Mouse (Mus musculus): ENCODE results near the gene Ythdc1.
"Not testable (repeated sequence)": the region's sequence is repeated elsewhere in the genome, so short reads cannot be mapped to it uniquely, and the experiment has no call there.

Gene Ythdc1

DNA sequence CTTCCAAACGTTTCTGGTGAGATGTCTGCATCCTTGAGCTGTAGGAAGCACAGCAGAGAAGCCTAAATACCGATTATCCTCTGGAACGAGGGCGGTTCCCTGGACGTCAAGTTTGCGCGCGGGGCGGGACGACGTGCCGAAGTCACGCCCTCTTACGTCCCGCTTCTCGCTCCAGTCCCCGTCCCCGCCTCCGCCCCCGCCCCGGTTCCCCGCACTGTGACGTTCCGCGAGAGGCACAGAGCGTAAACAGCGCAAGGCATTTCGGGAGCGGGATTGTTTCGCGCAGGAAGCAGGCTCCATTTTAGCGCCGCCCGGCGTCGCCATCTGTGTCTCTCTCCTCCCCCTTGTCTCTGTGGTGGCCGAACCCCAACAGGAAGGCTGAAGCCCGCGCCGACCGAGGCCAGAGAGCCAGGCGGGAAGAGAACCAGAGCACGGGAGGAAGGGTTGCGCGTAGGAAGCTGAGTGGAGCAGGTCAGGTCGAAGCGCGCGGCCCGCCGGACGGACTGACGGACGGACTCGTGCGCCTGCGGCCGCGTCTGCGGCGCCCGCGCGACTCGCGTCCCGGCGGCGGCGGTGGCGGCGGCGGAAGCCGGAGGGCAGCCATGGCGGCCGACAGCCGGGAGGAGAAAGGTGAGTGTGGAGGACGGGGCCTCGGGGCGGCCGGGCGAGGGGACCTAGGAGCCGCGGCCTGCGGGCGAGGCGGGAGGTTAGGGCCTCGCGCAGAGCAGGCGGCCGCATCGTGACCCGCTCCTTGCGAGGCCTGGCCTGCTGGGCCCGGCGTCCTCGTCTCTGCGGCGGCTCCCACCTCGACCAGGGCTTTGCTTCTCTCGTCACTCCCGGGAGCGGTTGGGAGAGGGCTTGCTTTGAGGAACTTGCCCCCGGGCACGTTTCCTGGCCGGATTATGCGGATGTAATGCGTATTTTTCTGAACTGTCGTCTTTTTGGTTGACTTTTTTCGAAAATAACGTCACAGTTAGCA is at the start of gene Ythdc1:
Gene Ythdc1, plus strand, starts transcription at position 260 of the 979 bp plus-strand sequence.
- peak; percentile 91 to 93 for DNase-seq

DNA sequence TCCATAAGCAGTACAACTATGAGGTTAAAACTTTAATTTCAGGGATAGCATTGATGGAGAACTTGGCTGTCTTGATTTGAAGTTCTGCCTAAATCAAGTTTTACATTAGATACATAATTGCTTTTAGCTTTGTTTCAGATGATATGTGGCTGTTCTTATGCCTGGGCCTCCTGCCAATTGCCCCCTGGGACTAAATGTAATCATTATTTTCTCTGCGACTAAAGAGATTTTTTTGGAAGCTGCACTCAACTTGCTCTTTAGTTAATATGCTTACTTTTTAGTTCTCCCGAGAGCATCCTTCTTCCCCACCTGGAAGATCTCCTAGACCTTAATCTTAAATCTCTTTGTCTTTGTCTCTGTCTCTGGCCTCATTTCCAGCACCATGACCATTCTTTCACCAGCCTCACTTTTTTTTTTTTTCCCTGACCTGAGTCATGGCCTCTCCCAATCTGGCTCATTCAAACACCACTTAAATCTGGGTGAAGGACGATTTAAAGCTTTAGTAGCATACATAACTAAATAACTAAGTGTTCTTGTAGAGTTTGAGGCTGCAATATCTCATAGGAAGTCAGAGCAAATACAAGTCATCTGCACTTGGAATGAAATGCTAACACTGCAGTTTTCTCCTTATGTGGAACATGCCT is 34.9 kb upstream of the Ythdc1 start:
- DNase-seq = no peak

DNA sequence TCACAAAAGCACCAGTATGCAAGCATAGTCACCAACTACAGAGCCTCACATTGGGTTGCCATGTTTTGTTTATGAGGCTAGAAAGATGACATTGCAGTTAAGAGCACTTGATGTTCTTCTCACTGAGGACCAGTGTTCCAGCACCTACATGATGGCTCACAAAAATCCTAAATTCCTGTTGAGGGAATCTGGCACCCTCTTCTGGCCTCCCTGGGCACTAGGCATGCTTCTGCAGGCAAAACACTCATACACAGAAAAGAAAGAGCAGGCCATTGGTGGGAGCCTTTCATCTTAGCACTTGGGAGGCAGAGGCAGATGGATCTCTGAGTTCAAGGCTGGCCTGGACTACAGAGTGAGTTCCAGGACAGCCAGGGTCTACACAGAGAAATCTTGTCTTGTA is 33.0 kb upstream of the Ythdc1 start:
- DNase-seq = no peak

DNA sequence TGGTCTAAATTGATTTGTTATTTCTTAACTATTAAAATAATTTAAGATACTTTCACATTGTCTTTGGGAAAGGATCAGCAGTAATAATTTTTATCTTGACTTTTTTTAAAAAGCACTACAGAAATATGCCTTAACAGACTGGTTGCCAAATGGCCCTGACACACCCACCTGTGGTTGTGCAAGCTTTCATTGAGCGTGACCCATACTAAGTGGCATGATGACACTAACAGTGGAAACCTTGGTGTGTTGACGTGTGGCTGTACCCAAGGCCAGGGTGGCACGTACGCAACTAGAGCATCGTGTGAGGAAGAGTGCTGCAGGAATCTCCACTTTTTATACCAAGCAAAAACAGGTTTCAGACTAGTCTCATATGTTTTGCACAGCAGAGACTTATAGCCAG is 27.1 kb upstream of the Ythdc1 start:
- no peak for DNase-seq

DNA sequence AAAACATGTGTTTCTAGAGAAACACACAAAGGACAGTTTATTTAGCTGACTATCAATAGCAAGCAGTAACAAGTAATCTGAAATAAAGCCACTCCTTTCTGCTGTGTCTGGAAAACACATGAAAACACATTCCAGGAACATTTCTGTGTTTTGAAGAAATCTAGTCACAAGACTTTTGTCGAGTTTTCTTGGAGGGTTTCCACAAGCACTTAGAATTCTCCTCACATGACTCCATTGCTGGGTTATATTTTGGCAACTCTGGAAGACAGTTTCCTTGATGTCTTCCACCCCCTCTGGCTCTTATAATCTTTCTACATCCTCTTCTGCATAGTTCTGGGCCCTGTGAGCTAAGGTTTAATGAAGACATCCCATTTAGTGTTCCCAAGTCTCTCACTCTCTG is 25.6 kb upstream of the Ythdc1 start:
- DNase-seq = no peak

DNA sequence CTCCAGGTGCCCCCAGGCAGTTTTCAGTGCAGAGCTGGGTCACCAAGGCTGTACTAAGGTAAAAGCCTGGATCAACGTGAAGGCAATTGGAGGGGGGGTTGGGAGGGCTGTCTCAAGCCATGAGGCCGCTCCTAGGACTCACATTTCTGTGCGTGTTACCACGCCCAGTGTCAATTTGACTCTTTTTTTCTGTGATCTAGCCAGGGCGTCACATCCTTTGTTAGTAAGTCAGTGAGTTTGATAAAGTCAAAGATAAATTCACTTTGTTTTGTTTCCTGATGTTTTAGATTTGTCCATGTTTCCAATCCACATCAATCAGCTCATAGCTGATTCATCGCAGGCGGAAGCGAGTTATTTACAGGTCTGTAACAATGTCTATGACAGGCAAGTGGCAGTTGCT is 21.0 kb upstream of the Ythdc1 start:
- DNase-seq = no peak

DNA sequence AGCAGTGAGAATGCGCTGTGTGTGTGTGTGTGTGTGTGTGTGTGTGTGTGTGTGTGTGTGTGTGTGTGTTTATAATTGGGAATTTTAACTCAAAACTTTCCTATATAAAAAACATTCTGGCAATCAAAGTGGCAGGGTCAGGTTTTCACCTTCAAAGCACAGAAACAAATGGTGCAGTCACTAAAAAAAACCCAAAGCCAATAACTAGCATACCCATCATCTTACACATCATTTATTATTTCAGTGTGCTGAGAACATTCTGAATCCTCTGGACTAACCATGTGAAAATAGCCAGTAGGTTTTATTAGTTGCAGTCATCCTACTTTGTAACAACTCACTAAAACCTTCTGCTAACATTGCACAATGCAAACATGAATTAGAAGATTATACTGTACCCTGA is 19.8 kb upstream of the Ythdc1 start:
- DNase-seq = no peak

DNA sequence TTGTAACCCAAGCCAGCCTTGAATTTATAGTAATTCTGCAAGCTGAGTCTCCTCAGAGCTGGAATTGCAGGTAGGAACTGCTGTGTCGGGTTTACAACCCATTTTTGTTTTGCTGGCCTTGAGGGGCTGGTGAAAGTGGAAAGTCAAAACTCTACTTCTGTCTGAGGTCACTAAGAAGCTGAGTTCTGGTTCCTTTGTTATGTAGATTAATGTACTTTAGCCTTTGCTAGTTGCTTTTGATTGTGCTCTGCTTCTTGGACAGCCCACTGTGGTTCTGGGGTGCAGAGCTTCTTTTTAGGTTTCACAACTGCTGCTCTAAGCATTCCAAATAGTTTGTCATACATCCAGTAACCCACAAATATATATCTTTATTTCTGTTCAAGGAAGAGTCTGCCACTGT is 17.2 kb upstream of the Ythdc1 start:
- DNase-seq = no peak

DNA sequence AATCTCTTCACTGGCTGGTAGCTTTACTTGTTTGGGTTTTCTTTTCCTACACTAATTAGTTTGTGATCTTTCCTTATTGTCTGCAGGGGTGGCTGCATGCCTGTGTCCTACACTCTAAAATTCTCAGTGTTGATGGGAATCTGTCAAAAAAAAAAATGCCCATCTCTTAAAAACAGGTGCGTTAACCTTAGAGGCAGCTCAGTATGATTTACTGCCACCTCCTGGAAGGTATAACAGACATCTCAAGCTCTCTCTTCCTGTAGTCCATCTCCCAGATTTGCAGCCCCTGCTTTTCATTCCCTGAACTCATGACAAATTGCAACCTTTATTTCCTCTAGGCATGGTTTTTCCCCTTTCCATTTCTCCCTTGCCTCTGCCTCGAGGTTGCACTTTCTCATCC is 14.1 kb upstream of the Ythdc1 start:
- no peak for DNase-seq

DNA sequence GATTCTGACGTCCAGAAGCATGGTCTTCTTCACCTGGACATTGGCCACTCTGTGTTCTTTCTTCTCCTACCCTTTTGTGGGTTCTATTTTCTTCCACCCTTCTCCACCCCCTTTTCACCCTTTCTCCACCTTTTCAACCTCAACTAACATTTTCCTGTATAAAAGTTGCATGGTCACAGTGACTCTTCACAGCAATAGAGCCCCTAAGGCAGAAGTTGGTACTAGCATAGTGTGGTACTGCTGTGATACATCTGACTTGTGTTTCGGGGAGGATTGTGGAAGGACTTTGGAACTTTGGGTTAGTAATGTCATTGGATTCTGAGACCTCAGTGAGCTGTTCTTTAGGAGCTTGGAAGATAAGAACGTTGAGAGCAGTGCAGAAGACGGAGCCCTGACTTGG is 11.8 kb upstream of the Ythdc1 start:
- DNase-seq = no peak

DNA sequence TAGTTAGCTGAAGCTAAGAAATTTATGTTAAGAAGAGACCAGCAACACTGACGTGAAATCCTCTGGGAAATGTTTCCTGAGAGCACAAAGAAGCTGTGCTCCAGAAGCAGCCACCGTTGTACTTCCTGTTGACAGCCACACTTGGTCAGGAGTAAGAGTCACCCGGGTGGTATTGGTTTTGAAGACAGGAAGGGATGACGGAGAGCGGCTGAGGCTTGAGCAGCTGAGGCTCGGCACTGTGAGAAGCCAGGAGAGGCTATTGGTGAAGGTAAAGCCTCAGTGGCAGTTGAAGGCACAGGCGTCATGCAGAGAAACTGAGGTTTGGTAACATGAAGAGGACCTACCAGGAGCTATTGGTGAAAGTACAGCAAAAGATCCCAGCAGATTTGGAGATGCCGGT is 11.2 kb upstream of the Ythdc1 start:
- no peak for DNase-seq

DNA sequence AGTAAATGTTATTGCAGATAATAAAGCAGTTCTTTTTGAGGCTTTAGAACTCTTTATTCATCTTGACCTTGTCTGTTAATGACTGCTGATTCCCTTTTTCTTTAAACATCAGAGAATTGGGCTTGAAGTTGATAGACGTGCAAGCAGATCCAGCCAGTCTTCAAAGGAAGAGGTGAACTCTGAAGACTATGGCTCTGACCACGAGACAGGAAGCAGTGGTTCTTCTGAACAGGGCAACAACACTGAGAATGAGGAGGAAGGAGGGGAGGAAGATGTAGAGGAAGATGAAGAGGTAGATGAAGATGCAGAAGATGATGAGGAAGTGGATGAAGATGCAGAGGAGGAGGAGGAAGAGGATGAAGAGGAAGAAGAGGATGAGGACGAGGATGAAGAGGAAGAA is 12.8 kb downstream of the Ythdc1 start:
- no peak for DNase-seq

DNA sequence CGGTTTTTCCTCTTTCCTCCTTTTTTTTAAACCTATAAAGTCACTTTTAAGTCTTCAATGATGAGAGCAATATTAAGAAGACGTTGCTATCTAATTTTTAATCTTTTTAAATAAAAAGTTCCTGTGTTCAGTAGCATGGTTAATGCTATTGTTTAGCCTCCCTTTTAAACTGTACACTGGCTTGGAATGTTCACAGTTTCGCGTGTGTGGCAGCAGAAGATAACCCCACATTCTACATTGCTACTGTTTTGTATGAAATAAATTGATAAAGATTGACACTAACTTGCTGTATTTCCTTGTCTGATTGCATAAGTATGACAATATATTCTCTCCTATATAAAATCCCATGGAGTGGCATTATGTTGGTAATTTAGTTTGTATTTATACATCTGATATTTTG is 32.4 kb downstream of the Ythdc1 start:
- not testable (repeated sequence) for DNase-seq

DNA sequence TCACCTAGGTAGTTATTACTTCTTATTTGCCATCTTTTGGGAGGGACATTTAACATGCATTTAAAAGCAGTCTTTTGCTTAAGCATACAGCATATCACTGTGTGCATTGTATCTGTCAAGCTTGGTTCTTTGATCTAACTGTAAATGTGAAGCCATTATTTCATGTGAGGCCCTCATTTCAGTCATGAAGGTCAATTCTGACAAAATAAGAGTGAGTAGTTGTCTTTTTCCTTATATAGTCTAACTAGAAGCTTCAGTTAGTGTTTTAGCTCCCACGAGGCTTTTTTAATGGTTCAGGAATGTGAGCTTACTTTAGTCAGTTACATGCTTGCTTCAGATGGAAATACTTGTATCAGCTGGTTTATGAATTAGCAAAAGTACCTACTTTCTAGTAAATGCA is 34.1 kb downstream of the Ythdc1 start:
- no peak for DNase-seq

DNA sequence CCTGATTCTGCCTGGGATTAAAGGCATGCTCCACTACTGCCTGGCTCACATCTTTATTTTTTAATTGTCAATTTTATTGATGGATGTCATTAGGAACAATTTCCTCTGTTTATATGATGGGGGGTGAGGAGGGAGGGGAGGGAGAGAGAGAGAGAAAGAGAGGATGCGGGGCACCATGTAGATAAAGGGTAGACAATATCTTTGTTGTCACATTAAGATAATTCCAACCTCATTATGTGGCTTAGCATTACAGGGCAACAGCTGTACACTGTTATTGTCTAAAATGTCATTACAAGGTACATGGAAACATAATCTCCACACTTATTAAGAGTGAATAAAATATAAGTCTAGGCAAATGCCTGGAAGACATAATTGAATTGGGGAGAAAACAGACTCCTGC is 35.5 kb downstream of the Ythdc1 start:
- no peak for DNase-seq

DNA sequence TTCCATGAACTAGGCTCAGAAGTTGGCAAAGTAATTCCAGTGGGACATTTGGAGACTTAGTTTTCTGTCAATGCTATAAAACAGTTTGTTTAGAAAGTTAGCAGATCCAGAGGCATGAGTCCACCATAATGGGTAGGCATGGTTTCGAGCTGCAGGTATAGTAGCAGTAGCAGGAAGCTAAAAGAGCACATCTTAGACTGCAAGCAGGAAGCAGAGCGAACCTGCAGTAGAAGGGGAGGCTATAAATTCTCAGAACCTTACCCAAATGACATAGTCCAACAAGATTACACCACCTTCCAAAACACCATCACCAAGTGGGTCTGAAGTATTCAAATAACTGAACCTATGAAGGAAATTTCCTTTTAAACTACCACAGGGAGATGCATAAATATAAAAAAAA is 36.2 kb downstream of the Ythdc1 start:
- DNase-seq = no peak

DNA sequence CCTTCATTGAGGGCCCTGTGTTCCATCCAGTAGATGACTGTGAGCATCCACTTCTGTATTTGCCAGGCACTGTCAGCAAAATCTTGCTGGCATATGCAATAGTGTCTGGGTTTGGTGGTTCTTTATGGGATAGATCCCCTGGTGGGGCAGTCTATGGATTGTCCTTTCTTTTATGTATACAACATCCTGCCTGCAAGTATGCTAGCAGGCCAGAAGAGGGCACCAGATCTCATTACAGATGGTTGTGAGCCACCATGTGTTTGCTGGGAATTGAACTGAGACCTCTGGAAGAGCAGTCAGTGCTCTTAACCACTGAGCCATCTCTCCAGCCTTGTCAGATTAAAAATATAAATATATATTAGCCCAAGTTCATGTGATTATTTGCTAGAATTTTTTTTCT is 37.2 kb downstream of the Ythdc1 start:
- DNase-seq = not testable (repeated sequence)

DNA sequence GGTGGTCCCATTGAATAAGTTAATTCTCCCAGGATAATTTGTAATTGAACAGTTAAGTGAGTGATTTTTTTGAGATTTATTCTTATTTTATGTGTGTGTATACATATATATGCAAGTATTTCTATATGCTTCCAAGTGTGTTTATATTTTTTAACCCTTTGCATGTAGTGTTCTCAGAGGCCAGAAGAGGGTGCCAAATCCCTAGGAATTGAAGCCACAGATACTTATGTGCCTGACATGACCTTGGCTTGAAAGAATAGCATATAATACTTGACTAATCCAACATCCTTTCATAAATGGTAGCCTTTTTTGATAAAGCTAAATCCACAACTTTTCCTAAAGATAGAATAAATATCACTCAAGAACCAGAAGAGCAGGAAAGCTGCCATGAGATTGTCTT is 46.1 kb downstream of the Ythdc1 start:
- DNase-seq = peak; percentile 3 to 13

DNA sequence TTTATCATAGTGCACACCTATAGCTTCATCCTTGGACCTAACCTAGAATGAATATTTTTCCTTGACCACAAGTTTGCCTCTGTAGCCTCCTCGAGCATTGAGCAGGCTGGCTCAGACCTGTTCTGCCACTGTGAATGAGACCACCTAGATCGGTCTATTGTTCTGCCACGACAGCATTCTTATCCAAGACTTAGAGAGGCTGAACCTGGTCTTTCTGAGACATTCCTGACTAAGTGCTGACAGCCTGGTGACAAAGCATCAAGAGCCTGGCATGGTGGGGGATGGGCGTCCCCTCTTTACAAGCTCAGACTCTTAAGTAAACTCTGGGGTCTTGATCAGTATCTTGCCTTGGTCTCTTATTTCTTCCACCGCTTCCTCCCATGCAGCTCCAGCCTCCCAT is 47.6 kb downstream of the Ythdc1 start:
- DNase-seq = no peak

DNA sequence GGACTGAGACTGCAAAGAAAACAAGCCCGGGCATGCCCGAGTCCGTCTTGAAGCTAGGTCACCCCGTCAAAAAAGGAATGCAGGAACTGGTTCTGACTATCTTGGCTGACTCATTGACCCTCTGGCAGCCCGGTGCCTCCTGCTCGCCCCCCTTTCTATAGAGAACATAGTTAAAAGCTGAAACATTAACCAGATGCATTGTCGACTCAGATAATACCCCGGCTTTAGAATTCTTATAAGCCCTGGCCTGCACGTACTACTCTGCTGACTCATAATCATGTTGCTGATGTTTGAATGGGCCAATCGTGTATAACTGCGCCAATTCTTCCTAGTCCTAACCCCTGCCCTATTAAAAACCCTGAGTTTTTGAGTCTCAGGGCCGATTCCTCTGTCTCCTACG is 52.5 kb downstream of the Ythdc1 start:
- not testable (repeated sequence) for DNase-seq

DNA sequence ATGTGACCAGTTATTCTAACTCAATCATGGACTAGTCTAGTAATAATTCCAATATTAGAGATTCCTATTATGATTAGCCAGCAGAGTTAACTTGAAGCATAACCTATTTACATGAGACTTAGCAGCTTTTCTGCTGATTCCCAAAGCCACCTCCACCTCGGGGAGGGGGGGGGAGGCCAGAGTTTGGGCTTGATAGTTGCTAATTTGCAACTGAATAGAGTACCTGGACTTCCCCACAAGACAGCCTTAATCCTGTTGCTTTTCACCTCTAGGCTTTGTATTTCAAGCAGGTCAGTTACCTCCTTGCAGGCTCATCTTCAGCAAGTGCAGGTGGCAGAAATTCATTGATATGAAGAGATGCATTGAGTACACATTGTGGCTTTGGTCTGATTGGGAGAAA is 53.7 kb downstream of the Ythdc1 start:
- DNase-seq = no peak

DNA sequence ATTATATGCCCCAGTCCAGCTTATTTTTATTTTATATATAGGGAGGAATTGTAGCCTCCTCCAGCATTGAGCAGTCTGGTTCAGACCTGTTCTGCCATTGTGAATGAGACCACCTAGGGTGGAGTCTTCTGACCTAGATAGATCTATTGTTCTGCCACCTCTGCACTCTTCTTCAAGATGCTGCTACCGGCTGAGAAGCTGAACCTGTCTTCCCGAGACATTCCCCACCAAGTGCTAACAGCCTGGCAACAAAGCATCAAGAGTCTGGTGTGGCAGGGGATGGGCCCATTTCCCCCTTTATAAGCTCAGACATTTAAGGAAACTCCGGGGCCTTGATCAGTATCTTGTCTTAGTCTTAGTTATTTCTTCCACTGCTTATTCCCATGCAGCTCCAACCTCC is 54.3 kb downstream of the Ythdc1 start:
- DNase-seq = no peak

DNA sequence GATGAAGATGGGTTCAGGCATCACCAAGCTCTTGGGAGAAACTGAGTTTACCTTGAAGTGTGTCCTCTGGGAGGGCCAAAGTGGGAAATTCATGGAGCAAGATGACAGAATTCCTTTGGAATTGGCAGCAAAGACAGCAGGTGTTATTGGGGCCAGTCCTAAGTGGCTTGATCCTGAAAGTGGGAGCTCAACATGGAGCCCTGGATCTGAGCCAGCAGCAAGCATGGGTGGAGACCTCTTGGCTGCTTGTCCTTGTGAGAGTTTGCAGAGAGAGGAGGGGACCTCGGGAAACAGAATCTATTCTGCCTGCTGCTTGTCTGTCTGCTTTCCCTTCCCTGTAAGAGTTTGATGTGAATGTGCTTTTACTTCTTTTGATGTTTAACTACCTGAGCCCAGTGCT is 67.9 kb downstream of the Ythdc1 start:
- DNase-seq = no peak

Measured in kidney, adult 8-10 months (tissue).